Mouse (Mus musculus): Measurements from ENCODE around the gene Saa4. TPM values are rescaled to one million over a fixed set of nuclear protein-coding genes. Genes with fewer than 3 reads are reported as not detected.
A peak's percentile ranks its signal among the peaks of the same experiment; 100 is the strongest.

The Saa4 gene
- polyA plus RNA-seq, 1 experiment from 2014 or later = not detected

DNA sequence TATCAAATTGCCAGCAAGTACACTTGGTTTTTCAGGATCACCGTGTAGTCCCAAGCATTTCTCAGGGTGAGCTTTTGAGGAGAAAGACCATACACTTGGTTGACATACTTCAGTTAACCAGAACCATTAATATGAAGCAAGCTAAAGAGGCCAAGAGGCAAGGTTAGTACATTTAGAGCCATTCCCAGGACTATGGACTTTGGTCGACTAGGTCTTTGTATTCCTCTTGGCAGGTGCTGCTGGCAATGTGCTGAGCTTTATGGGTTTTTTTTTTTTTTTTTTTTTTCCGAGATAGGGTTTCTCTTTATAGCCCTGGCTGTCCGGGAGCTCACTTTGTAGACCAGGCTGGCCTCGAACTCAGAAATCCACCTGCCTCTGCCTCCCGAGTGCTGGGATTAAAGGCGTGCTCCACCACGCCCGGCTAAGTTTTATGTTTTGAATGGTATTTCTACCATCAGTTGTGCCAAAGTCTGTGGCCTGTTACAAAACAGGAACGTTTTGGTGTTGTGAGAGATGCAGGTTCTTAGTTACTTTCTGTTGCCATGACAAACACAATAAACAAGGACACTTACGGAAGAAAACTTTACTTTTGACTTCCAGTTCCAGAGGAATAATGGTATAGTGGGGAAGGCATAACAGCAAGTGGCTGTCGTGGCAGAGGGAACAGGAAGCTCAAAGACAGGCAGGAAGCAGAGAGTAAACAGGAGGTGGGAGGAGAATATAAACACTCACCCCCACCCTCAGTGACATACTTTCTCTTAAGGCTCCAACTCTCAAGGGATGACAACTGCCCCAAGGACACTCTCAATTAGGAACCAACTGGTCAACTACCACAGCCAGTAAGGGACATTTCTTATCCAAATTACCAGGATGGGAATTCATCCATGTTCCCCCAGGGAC lies 6.4 kb upstream of the Saa4 start:
- H3K9me3 ChIP-seq (replicated peaks) = no peaks in the 10 kb centered on the region
- 88% methylated on average over 12 of the region's 12 CpGs for WGBS
- ATAC-seq = no peak

DNA sequence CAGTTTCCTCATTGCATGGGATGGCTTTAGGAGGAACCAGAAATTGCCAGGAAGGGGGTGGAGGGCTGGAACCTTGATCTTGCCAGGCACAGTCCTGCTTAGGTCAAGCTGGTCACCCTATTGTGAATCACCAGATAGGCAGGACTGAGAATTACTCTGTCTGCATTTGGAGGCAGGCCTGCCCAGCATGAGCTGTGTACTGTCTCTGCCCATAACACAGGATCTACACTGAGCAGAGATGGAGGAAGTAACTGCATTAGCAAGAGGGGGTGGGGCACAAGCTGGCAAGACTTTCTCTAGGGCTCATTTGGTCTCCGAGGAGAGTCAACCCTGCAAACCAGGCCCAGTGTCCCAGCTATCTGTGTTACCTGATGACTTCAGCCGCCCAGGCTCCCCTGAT lies 2.6 kb upstream of the Saa4 start:
- ATAC-seq = no peak
- Histone ChIP-seq H3K27ac (no peak overlapping the region), H3K4me3 (no peak overlapping the region), H3K27me3 (no peaks in the 10 kb centered on the region), H3K4me1 (no peaks in the 10 kb centered on the region), H3K36me3 (ENCODE audit: poor library complexity, severe bottlenecking) (no peaks in the 10 kb centered on the region), H3K9me3 (replicated peaks) (no peaks in the 10 kb centered on the region), H3K4me2 (no peak overlapping the region), H3K9ac (no peak overlapping the region)
- 87% methylated on average over 2 of the region's 2 CpGs for WGBS

More for the DNA sequence above, 6.4 kb upstream of the Saa4 start:
- Histone ChIP-seq H3K4me2 (no peak overlapping the region), H3K4me3 (no peak overlapping the region), H3K9ac (no peak overlapping the region), H3K27me3 (no peaks in the 10 kb centered on the region), H3K4me1 (no peaks in the 10 kb centered on the region), H3K27ac (no peak overlapping the region), H3K36me3 (ENCODE audit: poor library complexity, severe bottlenecking) (no peaks in the 10 kb centered on the region)

DNA sequence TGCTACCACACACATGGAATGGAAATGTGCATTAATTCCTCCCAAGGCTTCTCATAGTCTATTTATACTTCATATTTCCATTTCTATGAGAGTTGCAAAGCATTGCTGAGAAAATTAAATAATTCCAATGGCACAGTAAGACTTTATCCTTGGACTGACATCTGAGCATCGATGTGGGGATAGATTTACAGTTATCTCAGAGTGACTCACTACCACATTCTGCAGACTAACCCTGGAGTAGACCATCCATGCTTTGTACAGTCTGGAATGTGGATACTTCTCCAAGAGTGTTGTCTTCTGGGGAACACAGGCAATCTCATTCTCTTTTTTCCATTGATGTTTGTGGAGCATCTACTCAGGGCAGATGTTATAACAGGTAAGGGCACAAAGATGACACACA lies 4.8 kb downstream of the Saa4 start:
- no peaks in the 10 kb centered on the region for H3K4me1 ChIP-seq
- no peak overlapping the region for H3K9ac ChIP-seq
- no peaks in the 10 kb centered on the region for H3K9me3 ChIP-seq (replicated peaks)
- H3K36me3 ChIP-seq (ENCODE audit: poor library complexity, severe bottlenecking) = no peaks in the 10 kb centered on the region
- ATAC-seq = no peak
- no peak overlapping the region for H3K27ac ChIP-seq
- WGBS = 90% methylated on average over 1 of the region's 1 CpGs
- no peaks in the 10 kb centered on the region; the same call in 1 of the 2 replicates for H3K27me3 ChIP-seq
- H3K4me2 ChIP-seq = no peak overlapping the region
- H3K4me3 ChIP-seq = no peak overlapping the region

DNA sequence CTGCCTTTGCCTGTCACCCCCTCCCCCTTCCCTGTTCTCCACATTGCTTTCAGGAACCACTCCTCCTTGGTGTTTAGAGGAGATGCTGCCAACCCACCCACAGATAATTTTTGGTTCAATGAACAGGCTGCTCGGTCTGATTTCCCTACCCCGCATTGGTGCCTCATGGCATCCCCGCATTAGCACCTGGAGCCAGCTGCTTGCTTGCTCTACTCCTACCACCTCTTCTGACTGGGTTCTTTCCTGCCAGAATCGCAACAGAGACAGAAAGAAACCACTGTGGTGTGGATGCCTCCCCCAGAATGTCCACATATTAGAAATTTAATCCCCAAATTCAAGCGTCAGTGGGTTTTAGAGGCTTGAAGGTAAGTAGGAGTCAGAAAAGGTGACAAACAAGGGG lies 8.0 kb downstream of the Saa4 start:
- Histone ChIP-seq H3K36me3 (ENCODE audit: poor library complexity, severe bottlenecking) (no peaks in the 10 kb centered on the region), H3K4me1 (no peaks in the 10 kb centered on the region), H3K4me3 (no peak overlapping the region), H3K9me3 (replicated peaks) (no peaks in the 10 kb centered on the region), H3K27ac (no peak overlapping the region), H3K4me2 (no peak overlapping the region), H3K27me3 (peaks cover 3% of the 10 kb centered on the region; the same call in 1 of the 2 replicates), H3K9ac (no peak overlapping the region)
- 74% methylated on average over 5 of the region's 5 CpGs for WGBS
- ATAC-seq = no peak

DNA sequence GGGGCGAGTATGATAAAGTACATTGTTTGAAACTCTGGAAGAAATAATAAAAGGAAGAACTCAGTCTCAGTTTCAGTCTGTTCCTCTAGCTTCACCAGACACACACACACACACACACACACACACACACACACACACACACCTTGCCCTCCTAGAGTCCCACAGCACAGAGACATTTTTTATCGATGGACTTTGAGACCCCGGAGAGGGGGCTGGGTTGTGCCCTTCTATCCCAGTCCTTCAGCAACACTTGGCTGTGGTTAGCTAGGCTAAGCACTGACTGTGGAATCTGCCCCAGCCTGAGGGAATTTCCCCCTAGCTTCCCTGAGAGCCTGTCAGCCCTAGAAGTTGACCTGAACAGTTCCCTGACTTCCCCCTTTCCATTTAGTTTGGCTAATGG lies 8.6 kb downstream of the Saa4 start:
- WGBS = 84% methylated on average over 3 of the region's 3 CpGs
- Histone ChIP-seq H3K9ac (no peak overlapping the region), H3K4me2 (no peak overlapping the region), H3K4me3 (no peak overlapping the region), H3K4me1 (no peaks in the 10 kb centered on the region), H3K36me3 (ENCODE audit: poor library complexity, severe bottlenecking) (no peaks in the 10 kb centered on the region), H3K27me3 (peaks cover 3% of the 10 kb centered on the region; the same call in 1 of the 2 replicates), H3K27ac (no peak overlapping the region), H3K9me3 (replicated peaks) (no peaks in the 10 kb centered on the region)
- ATAC-seq = no peak

DNA sequence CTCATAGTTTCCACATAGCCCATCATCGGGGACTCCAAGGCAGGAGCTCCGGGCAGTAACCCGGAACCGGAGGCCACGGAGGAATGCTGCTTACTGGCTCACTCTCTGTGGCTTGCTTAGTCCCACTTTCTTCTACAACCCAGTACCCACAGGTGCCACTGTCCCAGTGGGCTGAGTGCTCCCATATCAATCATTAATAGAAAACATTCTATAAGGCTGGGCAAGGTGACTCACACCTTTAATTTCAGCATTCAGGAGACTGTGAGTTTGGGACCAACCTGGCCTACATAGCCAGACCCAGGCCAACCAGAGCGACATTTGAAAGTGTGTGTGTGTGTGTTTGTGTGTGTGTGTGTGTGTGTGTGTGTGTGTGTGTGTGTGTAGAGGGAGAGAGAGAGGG lies 9.0 kb downstream of the Saa4 start:
- no peak overlapping the region for H3K27ac ChIP-seq
- no peak overlapping the region for H3K4me2 ChIP-seq
- no peaks in the 10 kb centered on the region for H3K9me3 ChIP-seq (replicated peaks)
- WGBS = 98% methylated on average over 6 of the region's 6 CpGs
- no peaks in the 10 kb centered on the region for H3K4me1 ChIP-seq
- peaks cover 3% of the 10 kb centered on the region; the same call in 1 of the 2 replicates for H3K27me3 ChIP-seq
- H3K9ac ChIP-seq = no peak overlapping the region
- no peak overlapping the region for H3K4me3 ChIP-seq
- no peaks in the 10 kb centered on the region for H3K36me3 ChIP-seq (ENCODE audit: poor library complexity, severe bottlenecking)
- ATAC-seq = no peak

DNA sequence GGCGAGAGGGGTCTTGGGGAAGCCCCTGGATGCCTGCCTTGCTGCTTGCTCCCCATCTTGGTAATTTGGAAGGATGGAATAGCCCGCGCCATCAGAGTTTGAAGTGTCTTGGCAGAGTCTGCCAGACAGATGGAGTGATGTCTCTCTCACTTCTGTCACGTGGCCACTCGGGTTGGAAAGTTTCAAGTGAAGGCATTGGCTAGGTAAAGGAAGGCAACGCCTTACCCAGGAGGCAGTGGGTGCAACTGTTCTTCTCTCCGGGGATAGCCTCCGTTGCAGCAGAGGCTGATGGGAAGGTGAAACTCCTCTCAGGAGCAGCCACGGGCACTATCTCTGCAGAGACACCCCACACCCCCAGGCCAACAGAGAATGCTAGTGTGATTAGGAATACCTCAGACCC lies 11.9 kb downstream of the Saa4 start:
- H3K36me3 ChIP-seq (ENCODE audit: poor library complexity, severe bottlenecking) = no peaks in the 10 kb centered on the region
- H3K4me2 ChIP-seq = no peak overlapping the region
- H3K9me3 ChIP-seq (replicated peaks) = no peaks in the 10 kb centered on the region
- H3K27me3 ChIP-seq = peaks cover 3% of the 10 kb centered on the region; the same call in 1 of the 2 replicates
- 79% methylated on average over 9 of the region's 9 CpGs for WGBS
- H3K4me1 ChIP-seq = no peaks in the 10 kb centered on the region
- no peak overlapping the region for H3K27ac ChIP-seq
- no peak overlapping the region for H3K4me3 ChIP-seq
- H3K9ac ChIP-seq = no peak overlapping the region
- ATAC-seq = no peak

DNA sequence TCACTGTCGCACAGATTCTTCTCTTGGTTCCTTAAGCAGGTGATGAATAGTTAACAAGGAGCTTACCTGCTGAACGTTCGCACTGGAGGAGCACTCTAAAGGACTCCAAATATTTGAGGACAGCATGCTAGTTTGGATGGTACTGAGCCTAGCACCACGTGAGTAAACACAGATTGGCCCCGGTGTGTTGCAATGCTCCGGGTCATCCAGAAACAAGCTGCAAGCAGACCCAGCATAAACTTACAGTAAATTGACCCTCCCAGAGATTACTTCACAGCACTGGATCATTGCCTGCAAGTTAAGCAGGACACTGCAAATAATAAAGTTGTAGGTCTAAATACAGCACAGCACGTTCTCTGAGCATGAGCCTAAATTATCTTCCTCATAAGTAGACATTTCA lies 12.9 kb downstream of the Saa4 start:
- no peak overlapping the region for H3K4me3 ChIP-seq
- no peaks in the 10 kb centered on the region for H3K9me3 ChIP-seq (replicated peaks)
- no peak overlapping the region for H3K9ac ChIP-seq
- no peaks in the 10 kb centered on the region for H3K4me1 ChIP-seq
- H3K4me2 ChIP-seq = no peak overlapping the region
- H3K27ac ChIP-seq = no peak overlapping the region
- H3K36me3 ChIP-seq (ENCODE audit: poor library complexity, severe bottlenecking) = no peaks in the 10 kb centered on the region
- ATAC-seq = no peak
- peaks cover 3% of the 10 kb centered on the region; the same call in 1 of the 2 replicates for H3K27me3 ChIP-seq
- 82% methylated on average over 7 of the region's 7 CpGs for WGBS

DNA sequence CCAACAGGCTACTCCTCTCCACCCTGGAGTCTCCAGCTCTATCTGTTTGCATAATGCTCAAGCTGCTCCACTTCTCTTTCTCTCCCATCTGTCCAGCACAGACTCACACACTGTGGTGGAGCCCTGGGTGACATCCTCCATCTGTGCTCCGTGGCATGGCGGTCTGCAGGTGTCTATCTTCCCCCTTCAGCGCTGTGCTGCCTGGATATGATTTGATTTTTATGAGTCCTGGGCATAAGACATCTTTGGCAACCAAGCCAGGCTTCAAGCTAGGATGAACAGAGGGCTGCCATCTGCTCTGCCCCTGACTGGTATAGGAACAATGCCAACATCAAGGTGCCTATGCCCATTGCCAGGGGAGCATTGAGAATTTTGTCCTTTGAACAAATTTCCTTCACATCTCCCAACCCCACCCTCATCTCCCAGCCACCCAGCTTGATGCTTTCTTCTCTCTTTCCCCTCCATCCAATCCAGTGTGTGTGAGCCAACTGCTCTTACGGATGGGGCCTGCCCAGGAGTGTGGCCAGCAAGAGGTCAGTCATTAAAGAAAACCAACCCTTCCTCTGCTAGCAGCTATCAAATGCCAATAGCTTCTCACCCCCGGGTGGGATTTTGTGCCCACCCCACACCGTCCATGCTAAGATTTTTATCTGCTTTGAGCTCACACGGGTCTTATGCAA lies 13.7 kb downstream of the Saa4 start:
- Histone ChIP-seq H3K27me3 (peaks cover 3% of the 10 kb centered on the region; the same call in 1 of the 2 replicates), H3K27ac (no peak overlapping the region), H3K4me3 (no peak overlapping the region), H3K4me2 (no peak overlapping the region), H3K36me3 (ENCODE audit: poor library complexity, severe bottlenecking) (no peaks in the 10 kb centered on the region), H3K9ac (no peak overlapping the region), H3K9me3 (replicated peaks) (no peaks in the 10 kb centered on the region), H3K4me1 (no peaks in the 10 kb centered on the region)
- ATAC-seq = peak; percentile 91
- 83% methylated on average over 7 of the region's 7 CpGs for WGBS

DNA sequence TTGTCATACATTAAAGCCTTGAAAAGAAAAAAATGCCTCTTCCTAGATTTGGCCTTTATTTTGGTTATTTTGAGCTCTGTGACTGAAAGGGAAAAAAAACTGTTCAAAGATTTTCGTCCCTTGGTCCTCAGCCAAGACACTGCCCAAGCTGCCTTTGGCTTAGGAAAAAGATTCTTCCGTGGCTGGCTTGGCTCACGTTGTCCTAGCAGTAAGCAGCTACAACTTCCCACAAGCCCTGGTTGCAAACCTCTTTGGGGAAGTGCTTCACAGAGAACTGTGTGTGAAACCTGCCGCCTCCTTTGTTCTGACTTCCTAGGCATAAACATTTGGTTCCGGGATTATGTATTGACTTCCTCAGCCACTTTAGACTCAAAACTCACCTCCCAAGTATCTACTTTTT lies 15.5 kb downstream of the Saa4 start:
- 63% methylated on average over 5 of the region's 5 CpGs for WGBS
- H3K4me1 ChIP-seq = no peaks in the 10 kb centered on the region
- H3K27ac ChIP-seq = no peak overlapping the region
- H3K9ac ChIP-seq = no peak overlapping the region
- no peaks in the 10 kb centered on the region for H3K36me3 ChIP-seq (ENCODE audit: poor library complexity, severe bottlenecking)
- no peak overlapping the region for H3K4me2 ChIP-seq
- no peaks in the 10 kb centered on the region for H3K9me3 ChIP-seq (replicated peaks)
- ATAC-seq = no peak
- no peak overlapping the region for H3K4me3 ChIP-seq
- 0 out of 2 replicates have a peak, but pooled peaks cover 5% of the 10 kb centered on the region for H3K27me3 ChIP-seq

DNA sequence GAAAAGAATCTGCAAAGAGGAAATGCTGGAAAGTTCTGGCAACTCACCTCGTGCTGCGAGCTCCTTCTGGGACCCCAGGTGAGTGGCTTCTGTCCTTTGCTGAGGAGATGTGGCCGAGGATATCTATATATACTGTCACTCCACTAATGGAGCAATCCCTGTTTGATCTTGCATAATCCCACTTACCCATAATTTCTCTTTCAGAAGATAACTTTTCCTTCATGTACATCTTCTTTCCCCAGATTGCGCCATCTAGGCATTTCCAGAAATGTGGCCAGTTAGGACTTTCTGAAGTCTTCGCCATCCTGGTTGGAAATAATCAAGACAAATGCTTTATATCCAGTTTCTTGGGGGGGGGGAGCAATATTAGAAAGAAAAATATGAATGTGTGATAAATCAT lies 16.8 kb downstream of the Saa4 start, which contains the start of gene Saa3:
Saa3 (minus strand) TSS at position 101 of the 400 bp plus-strand sequence.
- Histone ChIP-seq H3K36me3 (ENCODE audit: poor library complexity, severe bottlenecking) (no peaks in the 10 kb centered on the region), H3K9me3 (replicated peaks) (no peaks in the 10 kb centered on the region), H3K27ac (no peak within 1 kb of the TSS), H3K4me2 (no peak within 1 kb of the TSS), H3K4me1 (no peaks in the 10 kb centered on the region), H3K27me3 (0 out of 2 replicates have a peak, but pooled peaks cover 5% of the 10 kb centered on the region), H3K4me3 (no peak within 1 kb of the TSS), H3K9ac (no peak within 1 kb of the TSS)
- no peak for ATAC-seq
- 88% methylated on average over 5 of the region's 5 CpGs for WGBS

DNA sequence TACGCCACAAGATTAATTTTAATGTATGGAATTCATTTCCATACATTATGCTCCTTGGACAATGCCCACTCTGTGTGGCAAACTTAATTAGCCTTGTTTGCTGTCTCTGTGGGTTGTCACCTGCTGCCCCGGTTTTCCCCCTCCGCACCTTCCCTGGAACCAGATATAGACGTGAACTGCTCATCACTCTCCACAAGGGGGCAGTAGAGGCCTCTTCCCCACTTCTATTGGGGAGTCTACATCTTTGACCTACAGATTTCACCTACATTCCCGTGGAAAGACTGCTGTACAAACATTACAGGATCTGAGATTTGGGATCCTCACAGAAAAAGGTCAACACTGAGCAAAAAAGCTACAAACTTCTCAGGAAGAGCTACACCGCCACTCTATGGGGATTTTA lies 17.9 kb downstream of the Saa4 start:
- no peaks in the 10 kb centered on the region for H3K9me3 ChIP-seq (replicated peaks)
- H3K4me1 ChIP-seq = peaks cover 3% of the 10 kb centered on the region
- 35% methylated on average over 6 of the region's 6 CpGs for WGBS
- no peak overlapping the region for H3K4me2 ChIP-seq
- no peak overlapping the region for H3K9ac ChIP-seq
- H3K36me3 ChIP-seq (ENCODE audit: poor library complexity, severe bottlenecking) = no peaks in the 10 kb centered on the region
- H3K27ac ChIP-seq = no peak overlapping the region
- no peak for ATAC-seq
- H3K4me3 ChIP-seq = no peak overlapping the region
- 0 out of 2 replicates have a peak, but pooled peaks cover 2% of the 10 kb centered on the region for H3K27me3 ChIP-seq
